Mouse (Mus musculus): ENCODE data around the gene Btrc. TPM values are rescaled to one million over a fixed set of nuclear protein-coding genes. Genes with fewer than 3 reads are reported as not detected.

Gene Btrc
- total RNA-seq, 2 experiments from 2014 or later = 33.6 to 33.7 TPM

GRCm38 (mm10) chr19:45574941-45575631, 211.6 kb downstream of the Btrc start:
- no peak for DNase-seq

GRCm38 (mm10) chr19:45575632-45576001, 212.1 kb downstream of the Btrc start:
- DNase-seq = no peak

GRCm38 (mm10) chr19:45577141-45577750, 213.7 kb downstream of the Btrc start:
- DNase-seq = no peak

- no peak for DNase-seq
Measured at GRCm38 (mm10) chr19:45578976-45579375, 215.4 kb downstream of the Btrc start.

GRCm38 (mm10) chr19:45579416-45579815, 215.9 kb downstream of the Btrc start:
- no peak for DNase-seq

Other genes with a start within 250 kb of the Btrc start
- gene Tlx1, start 213.1 kb upstream of the Btrc start, total RNA-seq (2021) = under 1 TPM in 1 of 2 experiments, not detected in 1; 0.18 TPM
- 10 to 100 TPM; 35.2 to 36.1 TPM for gene Lbx1, start 127.9 kb upstream of the Btrc start, total RNA-seq (2021)
- gene Poll, start 196.8 kb downstream of the Btrc start, total RNA-seq (2021) = 10 to 100 TPM in 1 of 2 experiments, 1 to 10 TPM in 1; 8.5 to 10.4 TPM
- gene Gm17018, start 196.9 kb downstream of the Btrc start, total RNA-seq (2021) = 10 to 100 TPM; 12.4 to 13.8 TPM